Mouse (Mus musculus): ENCODE measurements around the gene Sfmbt1.

Gene Sfmbt1

GRCm38 (mm10) chr14:30761211-30761610 lies 46.6 kb downstream of the Sfmbt1 start:
- Histone ChIP-seq H3K4me1 (replicated peaks; ENCODE audit: low read depth, low read length) (no peaks in the 10 kb centered on the region), H3K36me3 (ENCODE audit: insufficient read depth, low read length) (no peaks in the 10 kb centered on the region), H3K27me3 (ENCODE audit: insufficient read depth, low read length) (no peaks in the 10 kb centered on the region), H3K4me3 (replicated peaks; ENCODE audit: low read length) (no peak overlapping the region), H3K9me3 (ENCODE audit: low read length) (no peaks in the 10 kb centered on the region)
- TF ChIP-seq CTCF (conservative IDR thresholded peaks at IDR 0.05; ENCODE audit: low read length) (no peak), POU5F1 (IDR thresholded peaks at IDR 0.05; ENCODE audit: borderline replicate concordance, low read length) (no peak), NANOG (IDR thresholded peaks at IDR 0.05; ENCODE audit: borderline replicate concordance, low read length) (no peak)

GRCm38 (mm10) chr14:30762131-30762903 lies 47.7 kb downstream of the Sfmbt1 start:
- no peak for TF ChIP-seq POU5F1 (IDR thresholded peaks at IDR 0.05; ENCODE audit: borderline replicate concordance, low read length)
- TF ChIP-seq CTCF (conservative IDR thresholded peaks at IDR 0.05; ENCODE audit: low read length), result no peak
- H3K27me3 ChIP-seq (ENCODE audit: insufficient read depth, low read length), result no peaks in the 10 kb centered on the region
- H3K4me3 ChIP-seq (replicated peaks; ENCODE audit: low read length), result no peak overlapping the region
- H3K36me3 ChIP-seq (ENCODE audit: insufficient read depth, low read length), result no peaks in the 10 kb centered on the region
- no peaks in the 10 kb centered on the region for H3K4me1 ChIP-seq (replicated peaks; ENCODE audit: low read depth, low read length)
- H3K9me3 ChIP-seq (ENCODE audit: low read length), result no peaks in the 10 kb centered on the region

DNA sequence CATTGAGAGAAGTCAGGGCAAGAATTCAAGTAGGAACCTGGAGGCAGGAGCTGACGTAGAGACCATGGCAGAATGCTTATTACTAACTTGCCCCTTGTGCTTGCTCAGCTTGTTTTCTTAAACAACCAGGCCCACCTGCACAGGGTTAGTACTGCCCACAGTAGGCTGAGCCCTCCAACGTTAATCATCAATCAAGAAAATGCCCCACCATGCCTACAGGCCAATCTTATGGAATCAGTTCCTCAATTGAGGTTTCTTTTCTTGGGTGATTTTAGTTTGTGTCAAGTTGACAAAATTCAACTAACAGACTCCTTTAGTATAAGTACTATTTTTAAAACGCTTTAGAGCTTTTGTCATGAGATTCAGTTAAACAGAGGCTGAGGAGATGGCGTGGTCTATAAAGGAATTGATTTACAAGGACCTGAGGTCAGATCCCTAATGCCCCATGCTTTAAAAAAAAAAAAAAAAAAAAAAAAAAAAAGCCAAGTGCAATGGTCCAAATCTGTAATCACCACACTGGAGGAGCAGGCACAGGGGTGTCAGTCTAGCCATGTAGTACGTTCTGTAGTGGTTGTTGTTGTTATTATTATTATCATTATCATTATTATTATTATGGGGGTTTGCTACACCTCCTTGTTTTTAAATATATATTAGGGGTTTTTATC lies 48.4 kb downstream of the Sfmbt1 start:
- TF ChIP-seq POU5F1 (IDR thresholded peaks at IDR 0.05; ENCODE audit: borderline replicate concordance, low read length) (no peak), CTCF (conservative IDR thresholded peaks at IDR 0.05; ENCODE audit: low read length) (no peak), NANOG (IDR thresholded peaks at IDR 0.05; ENCODE audit: borderline replicate concordance, low read length) (no peak)
- Histone ChIP-seq H3K9me3 (ENCODE audit: low read length) (no peaks in the 10 kb centered on the region), H3K4me3 (replicated peaks; ENCODE audit: low read length) (no peak overlapping the region), H3K4me1 (replicated peaks; ENCODE audit: low read depth, low read length) (no peaks in the 10 kb centered on the region), H3K27me3 (ENCODE audit: insufficient read depth, low read length) (no peaks in the 10 kb centered on the region), H3K36me3 (ENCODE audit: insufficient read depth, low read length) (no peaks in the 10 kb centered on the region)

DNA sequence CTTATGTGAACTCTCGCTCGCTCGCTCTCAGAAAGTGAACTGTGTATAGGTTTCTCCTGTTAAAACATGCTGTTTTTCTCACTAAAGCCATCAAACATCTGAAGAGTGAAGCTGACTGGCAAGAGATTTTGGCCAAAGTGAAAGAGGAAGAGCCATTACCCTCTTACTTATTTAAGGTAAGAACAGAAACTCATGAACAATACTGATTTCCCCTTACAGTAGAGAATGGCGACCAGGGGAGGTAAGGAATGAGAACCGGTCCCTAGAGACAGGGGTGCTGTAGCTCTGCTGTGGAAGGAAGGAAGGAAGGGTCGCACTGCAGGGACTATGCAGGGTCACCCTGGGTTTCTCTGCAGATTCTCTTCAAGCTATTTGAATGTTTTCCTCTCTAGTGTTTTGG lies 70.0 kb downstream of the Sfmbt1 start:
- H3K4me3 ChIP-seq (replicated peaks; ENCODE audit: low read length), result no peak overlapping the region
- peaks cover 23% of the 10 kb centered on the region; the same call in 1 of the 2 replicates for H3K36me3 ChIP-seq (ENCODE audit: insufficient read depth, low read length)
- H3K9me3 ChIP-seq (ENCODE audit: low read length), result no peaks in the 10 kb centered on the region
- TF ChIP-seq NANOG (IDR thresholded peaks at IDR 0.05; ENCODE audit: borderline replicate concordance, low read length), result no peak
- TF ChIP-seq POU5F1 (IDR thresholded peaks at IDR 0.05; ENCODE audit: borderline replicate concordance, low read length), result no peak
- TF ChIP-seq CTCF (conservative IDR thresholded peaks at IDR 0.05; ENCODE audit: low read length), result no peak
- no peaks in the 10 kb centered on the region for H3K27me3 ChIP-seq (ENCODE audit: insufficient read depth, low read length)
- H3K4me1 ChIP-seq (replicated peaks; ENCODE audit: low read depth, low read length), result no peaks in the 10 kb centered on the region

GRCm38 (mm10) chr14:30789471-30789870 lies 74.8 kb downstream of the Sfmbt1 start:
- Histone ChIP-seq H3K36me3 (ENCODE audit: insufficient read depth, low read length) (peaks cover 21% of the 10 kb centered on the region; the same call in 1 of the 2 replicates), H3K9me3 (ENCODE audit: low read length) (no peaks in the 10 kb centered on the region), H3K27me3 (ENCODE audit: insufficient read depth, low read length) (no peaks in the 10 kb centered on the region), H3K4me3 (replicated peaks; ENCODE audit: low read length) (no peak overlapping the region), H3K4me1 (replicated peaks; ENCODE audit: low read depth, low read length) (no peaks in the 10 kb centered on the region)
- no peak for TF ChIP-seq NANOG (IDR thresholded peaks at IDR 0.05; ENCODE audit: borderline replicate concordance, low read length)
- TF ChIP-seq CTCF (conservative IDR thresholded peaks at IDR 0.05; ENCODE audit: low read length), result no peak
- TF ChIP-seq POU5F1 (IDR thresholded peaks at IDR 0.05; ENCODE audit: borderline replicate concordance, low read length), result no peak

DNA sequence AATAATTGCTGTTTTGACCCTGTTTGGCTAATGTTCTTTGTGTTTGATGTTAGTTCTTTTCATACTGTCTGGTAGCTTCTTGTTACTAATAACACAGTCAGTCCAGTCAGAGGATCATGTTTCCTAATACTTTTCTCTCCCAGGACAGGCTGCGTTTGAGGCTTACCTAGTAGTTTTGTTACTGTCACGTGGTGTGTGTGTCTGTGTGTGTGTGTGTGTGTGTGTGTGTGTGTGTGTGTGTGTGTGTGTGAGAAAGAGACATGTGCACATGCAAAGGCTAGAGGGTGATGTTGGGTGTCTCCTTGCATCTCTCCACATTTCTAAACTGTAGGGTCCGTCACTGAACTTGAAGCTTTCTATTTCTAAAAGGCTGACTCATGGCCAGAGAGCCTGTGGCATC lies 78.2 kb downstream of the Sfmbt1 start:
- Histone ChIP-seq H3K36me3 (ENCODE audit: insufficient read depth, low read length) (0 out of 2 replicates have a peak, but pooled peaks cover 5% of the 10 kb centered on the region), H3K27me3 (ENCODE audit: insufficient read depth, low read length) (no peaks in the 10 kb centered on the region), H3K4me1 (replicated peaks; ENCODE audit: low read depth, low read length) (no peaks in the 10 kb centered on the region), H3K4me3 (replicated peaks; ENCODE audit: low read length) (no peak overlapping the region), H3K9me3 (ENCODE audit: low read length) (no peaks in the 10 kb centered on the region)
- TF ChIP-seq CTCF (conservative IDR thresholded peaks at IDR 0.05; ENCODE audit: low read length) (no peak), NANOG (IDR thresholded peaks at IDR 0.05; ENCODE audit: borderline replicate concordance, low read length) (no peak), POU5F1 (IDR thresholded peaks at IDR 0.05; ENCODE audit: borderline replicate concordance, low read length) (no peak)

GRCm38 (mm10) chr14:30801756-30802155 lies 87.1 kb downstream of the Sfmbt1 start:
- Histone ChIP-seq H3K4me1 (replicated peaks; ENCODE audit: low read depth, low read length) (no peaks in the 10 kb centered on the region), H3K36me3 (ENCODE audit: insufficient read depth, low read length) (no peaks in the 10 kb centered on the region), H3K9me3 (ENCODE audit: low read length) (no peaks in the 10 kb centered on the region), H3K4me3 (replicated peaks; ENCODE audit: low read length) (no peak overlapping the region), H3K27me3 (ENCODE audit: insufficient read depth, low read length) (no peaks in the 10 kb centered on the region)
- no peak for TF ChIP-seq NANOG (IDR thresholded peaks at IDR 0.05; ENCODE audit: borderline replicate concordance, low read length)
- TF ChIP-seq POU5F1 (IDR thresholded peaks at IDR 0.05; ENCODE audit: borderline replicate concordance, low read length), result no peak
- no peak for TF ChIP-seq CTCF (conservative IDR thresholded peaks at IDR 0.05; ENCODE audit: low read length)

- Histone ChIP-seq H3K4me3 (replicated peaks; ENCODE audit: low read length) (no peak overlapping the region), H3K4me1 (replicated peaks; ENCODE audit: low read depth, low read length) (peaks cover 11% of the 10 kb centered on the region), H3K36me3 (ENCODE audit: insufficient read depth, low read length) (peaks cover 15% of the 10 kb centered on the region), H3K27me3 (ENCODE audit: insufficient read depth, low read length) (no peaks in the 10 kb centered on the region), H3K9me3 (ENCODE audit: low read length) (no peaks in the 10 kb centered on the region)
- TF ChIP-seq CTCF (conservative IDR thresholded peaks at IDR 0.05; ENCODE audit: low read length) (no peak), NANOG (IDR thresholded peaks at IDR 0.05; ENCODE audit: borderline replicate concordance, low read length) (no peak), POU5F1 (IDR thresholded peaks at IDR 0.05; ENCODE audit: borderline replicate concordance, low read length) (no peak)
Measured at GRCm38 (mm10) chr14:30821136-30821535, 106.5 kb downstream of the Sfmbt1 start.
